In the genomic region with DNA sequence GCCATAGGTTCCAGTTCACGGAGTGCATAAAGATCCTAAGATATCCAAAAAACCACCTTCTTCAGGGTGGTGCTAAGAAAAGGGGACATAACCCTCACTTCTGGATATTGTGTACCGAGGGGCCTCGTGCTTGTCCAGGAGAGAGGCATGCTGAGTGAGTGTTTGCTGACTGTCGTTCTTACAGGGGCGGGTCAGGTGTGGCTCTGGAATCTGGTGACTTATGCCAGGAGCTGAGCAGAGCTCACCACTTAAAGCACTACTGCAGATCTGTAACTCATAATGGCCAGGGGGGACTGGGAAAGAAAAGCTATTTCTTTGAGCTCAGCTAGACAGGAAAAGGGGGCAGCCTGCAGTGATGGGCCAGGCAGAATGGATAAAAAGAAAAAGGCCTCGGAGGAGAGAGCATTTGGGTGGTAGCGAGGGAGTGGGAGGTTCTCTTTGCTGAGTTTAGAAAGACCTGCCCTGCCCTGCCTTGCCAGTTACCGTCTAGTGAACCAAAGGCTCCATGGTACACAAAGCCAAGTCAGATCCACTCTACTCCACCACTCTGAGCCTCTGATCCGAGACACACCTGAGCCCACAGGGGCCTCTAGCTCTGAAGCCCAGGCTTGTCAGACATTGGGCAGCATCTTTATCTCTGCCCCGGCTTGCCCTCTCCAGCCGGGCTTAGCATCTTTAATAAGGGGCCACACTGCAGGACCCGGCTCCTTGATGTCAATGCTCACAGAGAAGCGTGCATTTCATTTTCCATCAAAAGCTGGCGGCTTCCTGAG, we compare ENCODE assay signal across 14 mouse cellular contexts. TPM values are rescaled to one million over a fixed set of nuclear protein-coding genes. Genes with fewer than 3 reads are reported as not detected.
DNase-seq lines count a peak whose midpoint lies in the region; ATAC-seq and TF ChIP-seq lines count a peak whose summit lies in the region.
"Had no signal": no experiment of that assay in that cellular context is flagged by ENCODE, and none has a peak within 500 bp of the region (broad histone marks: within the 10 kb centered on the region; RNA-seq: fewer than 3 reads in every experiment).

No protein-coding gene starts in this region.

- ATAC-seq in limb, embryonic 15.5 days (ENCODE audit: insufficient number of reproducible peaks, low FRiP score, low TSS enrichment, low read depth) = 0 out of 2 replicates have a peak, but pooled peaks have one; percentile 24
- peak; percentile 89 for ATAC-seq in lung, embryonic 14.5 days (ENCODE audit: insufficient read depth)
- peak; percentile 74; the same call in 1 of the 2 replicates for ATAC-seq in stomach, embryonic 14.5 days (ENCODE audit: insufficient number of reproducible peaks, insufficient read depth, low FRiP score, low read depth)

- no peak overlapping the region for H3K4me3 ChIP-seq in limb, embryonic 15.5 days
- no peak overlapping the region for H3K4me3 ChIP-seq in limb, embryonic 10.5 days
- no peak overlapping the region for H3K4me3 ChIP-seq in lung, embryonic 14.5 days (ENCODE audit: low read depth, low read length)
- H3K4me3 ChIP-seq in stomach, embryonic 14.5 days (ENCODE audit: low read depth, low read length) = no peak overlapping the region
- H3K4me3 ChIP-seq: limb, embryonic 12.5 days; megakaryocyte, embryonic 14.5 days had no signal

- H3K36me3 ChIP-seq in limb, embryonic 15.5 days = no peaks in the 10 kb centered on the region
- no peaks in the 10 kb centered on the region for H3K36me3 ChIP-seq in limb, embryonic 10.5 days
- no peaks in the 10 kb centered on the region for H3K36me3 ChIP-seq in lung, embryonic 14.5 days (ENCODE audit: insufficient read depth)
- no peaks in the 10 kb centered on the region for H3K36me3 ChIP-seq in stomach, embryonic 14.5 days (ENCODE audit: control insufficient read depth, insufficient read depth, low read length)
- H3K36me3 ChIP-seq: limb, embryonic 12.5 days had no signal

- no peak overlapping the region for H3K4me2 ChIP-seq in limb, embryonic 15.5 days
- H3K4me2 ChIP-seq in lung, embryonic 14.5 days = 0 out of 2 replicates have a peak overlapping the region, but pooled peaks have one; percentile 4
- H3K4me2 ChIP-seq in stomach, embryonic 14.5 days (replicated peaks; ENCODE audit: low read depth, low read length) = no peak overlapping the region
- H3K4me2 ChIP-seq: limb, embryonic 12.5 days had no signal

- no peak for DNase-seq in limb, embryonic 10.5 days (ENCODE audit: low spot score)
- peak; percentile 67 for DNase-seq in kidney, adult 9 months
- peak; percentile 46 for DNase-seq in lung, embryonic 14.5 days
- DNase-seq in thymus, postnatal 10 days (ENCODE audit: low spot score in 2 of 2) = no peak
- DNase-seq in urinary bladder, postnatal 25 days (ENCODE audit: low spot score) = no peak
- DNase-seq: adrenal gland, postnatal 36 days; cerebellum, adult 8-10 months; thymus, postnatal 14 days had no signal

- H3K27ac ChIP-seq in limb, embryonic 15.5 days = no peak overlapping the region
- no peak overlapping the region for H3K27ac ChIP-seq in limb, embryonic 10.5 days
- peak overlapping the region; percentile 72 for H3K27ac ChIP-seq in lung, embryonic 14.5 days (ENCODE audit: low read depth)
- H3K27ac ChIP-seq in stomach, embryonic 14.5 days (ENCODE audit: low read length) = peak overlapping the region; percentile 29; the same call in 1 of the 2 replicates
- H3K27ac ChIP-seq: hindbrain, postnatal 0 days; limb, embryonic 12.5 days had no signal

- H3K9ac ChIP-seq in limb, embryonic 15.5 days = no peak overlapping the region
- no peak overlapping the region for H3K9ac ChIP-seq in lung, embryonic 14.5 days
- no peak overlapping the region for H3K9ac ChIP-seq in stomach, embryonic 14.5 days (replicated peaks; ENCODE audit: low read depth, low read length)
- H3K9ac ChIP-seq: limb, embryonic 12.5 days had no signal

- no peaks in the 10 kb centered on the region for H3K9me3 ChIP-seq in limb, embryonic 15.5 days
- H3K9me3 ChIP-seq in limb, embryonic 10.5 days (replicated peaks) = no peaks in the 10 kb centered on the region
- H3K9me3 ChIP-seq in lung, embryonic 14.5 days (ENCODE audit: low read depth, low read length) = no peaks in the 10 kb centered on the region
- no peaks in the 10 kb centered on the region for H3K9me3 ChIP-seq in stomach, embryonic 14.5 days (ENCODE audit: control insufficient read depth, low read depth, low read length)
- H3K9me3 ChIP-seq: limb, embryonic 12.5 days; megakaryocyte, embryonic 14.5 days had no signal

- WGBS in limb, embryonic 15.5 days = 63% methylated on average over 14 of the region's 14 CpGs
- 78% methylated on average over 14 of the region's 14 CpGs for WGBS in limb, embryonic 10.5 days
- 64% methylated on average over 14 of the region's 14 CpGs for WGBS in lung, embryonic 14.5 days
- WGBS in stomach, embryonic 14.5 days = 65% methylated on average over 14 of the region's 14 CpGs

- no peak for TF ChIP-seq CTCF in lung, embryonic 14.5 days (IDR thresholded peaks at IDR 0.05; ENCODE audit: low read depth)

- H3K4me1 ChIP-seq in limb, embryonic 15.5 days = peaks cover 36% of the 10 kb centered on the region
- peaks cover 25% of the 10 kb centered on the region for H3K4me1 ChIP-seq in limb, embryonic 10.5 days
- H3K4me1 ChIP-seq in lung, embryonic 14.5 days (ENCODE audit: insufficient read depth) = peaks cover 7% of the 10 kb centered on the region; the same call in 1 of the 2 replicates
- H3K4me1 ChIP-seq in stomach, embryonic 14.5 days (ENCODE audit: control insufficient read depth, insufficient read depth, low read length) = peaks cover 17% of the 10 kb centered on the region
- H3K4me1 ChIP-seq: megakaryocyte, embryonic 14.5 days had no signal

- no peaks in the 10 kb centered on the region for H3K27me3 ChIP-seq in limb, embryonic 15.5 days
- no peaks in the 10 kb centered on the region for H3K27me3 ChIP-seq in limb, embryonic 10.5 days (ENCODE audit: low read depth, poor library complexity, severe bottlenecking)
- no peaks in the 10 kb centered on the region for H3K27me3 ChIP-seq in lung, embryonic 14.5 days (ENCODE audit: insufficient read depth, low read length)
- H3K27me3 ChIP-seq in stomach, embryonic 14.5 days (ENCODE audit: control insufficient read depth, insufficient read depth, low read length) = no peaks in the 10 kb centered on the region
- H3K27me3 ChIP-seq: CH12.LX had no signal

RNA-seq across cellular contexts. Expression of a gene that starts 9.4 kb away (rescaled TPM):
- 138 and 151 TPM in 2 replicates for polyA plus RNA-seq in limb, embryonic 15.5 days (2015; fragmentation: Nextera tagmentation; extraction: Ambion mirVana)
- 1.1 and 1.3 TPM in 2 replicates for polyA plus RNA-seq in limb, embryonic 10.5 days (2016; fragmentation: Nextera tagmentation; extraction: Ambion mirVana)
- polyA plus RNA-seq in lung, embryonic 14.5 days (2014; fragmentation: Nextera tagmentation; extraction: Ambion mirVana) = 35.1 and 37.9 TPM in 2 replicates
- polyA plus RNA-seq in stomach, embryonic 14.5 days (2014; fragmentation: Nextera tagmentation; extraction: Ambion mirVana) = 121 and 135 TPM in 2 replicates

Comparison
In these comparisons a context has a peak if more than half of its experiments do, and no peak if none do; other contexts are left out.
1. RNA of a gene that starts 9.4 kb away (polyA plus RNA-seq): 138 to 151 TPM in limb, embryonic 15.5 days, 121 to 135 TPM in stomach, embryonic 14.5 days and 35.1 to 37.9 TPM in lung, embryonic 14.5 days; 1.1 to 1.3 TPM in limb, embryonic 10.5 days; every median in the first group is over 10 times any median in the second.
2. ATAC-seq: peak in every context shown above with its lines; median percentile 89 in lung, embryonic 14.5 days; 74 in stomach, embryonic 14.5 days; 24 in limb, embryonic 15.5 days.
3. H3K27ac ChIP-seq: peak in lung, embryonic 14.5 days (single experiment) and stomach, embryonic 14.5 days (single experiment); none in limb, embryonic 15.5 days (single experiment) and limb, embryonic 10.5 days (single experiment).
4. DNase-seq: peak in kidney, adult 9 months (single experiment) and lung, embryonic 14.5 days (single experiment); none in limb, embryonic 10.5 days (single experiment), thymus, postnatal 10 days (0 of 2) and urinary bladder, postnatal 25 days (single experiment).